Mouse (Mus musculus) midbrain, embryonic 14.5 days (tissue): ENCODE measurements around the gene Btbd9. TPM values are rescaled to one million over a fixed set of nuclear protein-coding genes. Genes with fewer than 3 reads are reported as not detected.

Source experiments
- ATAC-seq: fragments of 200-750 bp; cut with Nextera tagmentation; 2 replicates; pipeline ENCODE4 v1.8.0; 2017; ENCODE audit warnings: moderate number of reproducible peaks, moderate library complexity; ENCODE audit not compliant: low FRiP score, low TSS enrichment
- DNase-seq: peaks from one replicate; pipeline ENCODE4 v3.0.0-alpha.2; 2015
- H3K27ac ChIP-seq: fragments of 300-500 bp; sonication (generic); replicated peaks from 2 replicates; pipeline ENCODE4 v1.5.1; 2014; ENCODE audit warnings: mild to moderate bottlenecking, low read depth, low read length, moderate library complexity
- H3K27me3 ChIP-seq: fragments of 300-500 bp; sonication (generic); 2 replicates; pipeline ENCODE4 v1.6.1; 2014; ENCODE audit warnings: low read length, control low read depth, mixed read lengths; ENCODE audit not compliant: control insufficient read depth, insufficient read depth
- H3K36me3 ChIP-seq: fragments of 300-500 bp; sonication (generic); 2 replicates; pipeline ENCODE4 v1.6.1; 2014; ENCODE audit warnings: low read length, control low read depth; ENCODE audit not compliant: control insufficient read depth, insufficient read depth
- H3K4me1 ChIP-seq: fragments of 300-500 bp; sonication (generic); 2 replicates; pipeline ENCODE4 v1.6.1; 2014; ENCODE audit warnings: mild to moderate bottlenecking, antibody characterized with exemption, low read length, control low read depth; ENCODE audit not compliant: control insufficient read depth, insufficient read depth
- H3K4me2 ChIP-seq: fragments of 300-500 bp; sonication (generic); 2 replicates; pipeline ENCODE4 v1.6.1; 2014; ENCODE audit warnings: mild to moderate bottlenecking, low read length, moderate library complexity
- H3K4me3 ChIP-seq: fragments of 300-500 bp; sonication (generic); replicated peaks from 2 replicates; pipeline ENCODE4 v1.5.1; 2014; ENCODE audit warnings: low read depth, low read length
- H3K9ac ChIP-seq: fragments of 300-500 bp; sonication (generic); replicated peaks from 2 replicates; pipeline ENCODE4 v1.6.1; 2014; ENCODE audit warnings: mild to moderate bottlenecking, low read length, moderate library complexity
- H3K9me3 ChIP-seq: fragments of 300-500 bp; sonication (generic); 2 replicates; pipeline ENCODE4 v1.6.1; 2016; ENCODE audit warnings: low read length, control low read depth, mixed read lengths; ENCODE audit not compliant: control insufficient read depth
- WGBS: fragments of 180-500 bp; shearing (Covaris S2); extraction: QIAGEN DNeasy Blood & Tissue Kit; methylation state at CpG from one replicate; pipeline ENCODE4 v1.1.7; 2014; 5-methylcytosine and 5-hydroxymethylcytosine counted together
- polyA plus RNA-seq: library from polyadenylated mRNA; unstranded; fragments of >200 nt; fragmentation: Nextera tagmentation; extraction: Ambion mirVana; gene quantifications from 2 replicates; pipeline ENCODE4 v1.2.1, GENCODE M21; 2014

The Btbd9 gene
- polyA plus RNA-seq, 1 experiment from 2014 or later: 140 TPM

GRCm38 (mm10) chr17:30181554-30181953, 394.7 kb downstream of the Btbd9 start:
- Histone ChIP-seq H3K4me2 (no peak overlapping the region), H3K4me1 (no peaks in the 10 kb centered on the region), H3K9me3 (no peaks in the 10 kb centered on the region), H3K27me3 (no peaks in the 10 kb centered on the region), H3K36me3 (no peaks in the 10 kb centered on the region), H3K27ac (no peak overlapping the region), H3K9ac (no peak overlapping the region), H3K4me3 (no peak overlapping the region)
- WGBS: 93% methylated on average over 4 of the region's 4 CpGs
- DNase-seq (no peak), ATAC-seq (no peak)

- Histone ChIP-seq H3K4me1 (no peaks in the 10 kb centered on the region), H3K27me3 (no peaks in the 10 kb centered on the region), H3K9me3 (no peaks in the 10 kb centered on the region), H3K36me3 (no peaks in the 10 kb centered on the region), H3K4me3 (no peak overlapping the region), H3K27ac (no peak overlapping the region), H3K4me2 (no peak overlapping the region), H3K9ac (no peak overlapping the region)
- DNase-seq: no peak
- no peak for ATAC-seq
- 83% methylated on average over 6 of the region's 6 CpGs for WGBS
These were observed 396.1 kb downstream of the Btbd9 start for GRCm38 (mm10) chr17:30180197-30180596.

GRCm38 (mm10) chr17:30178402-30178801, 397.9 kb downstream of the Btbd9 start:
- Histone ChIP-seq H3K36me3 (no peaks in the 10 kb centered on the region), H3K4me2 (no peak overlapping the region), H3K27ac (no peak overlapping the region), H3K27me3 (no peaks in the 10 kb centered on the region), H3K4me1 (no peaks in the 10 kb centered on the region), H3K9me3 (no peaks in the 10 kb centered on the region), H3K9ac (no peak overlapping the region), H3K4me3 (no peak overlapping the region)
- no peak for DNase-seq
- ATAC-seq: no peak
- WGBS: 94% methylated on average over 1 of the region's 1 CpGs

DNA sequence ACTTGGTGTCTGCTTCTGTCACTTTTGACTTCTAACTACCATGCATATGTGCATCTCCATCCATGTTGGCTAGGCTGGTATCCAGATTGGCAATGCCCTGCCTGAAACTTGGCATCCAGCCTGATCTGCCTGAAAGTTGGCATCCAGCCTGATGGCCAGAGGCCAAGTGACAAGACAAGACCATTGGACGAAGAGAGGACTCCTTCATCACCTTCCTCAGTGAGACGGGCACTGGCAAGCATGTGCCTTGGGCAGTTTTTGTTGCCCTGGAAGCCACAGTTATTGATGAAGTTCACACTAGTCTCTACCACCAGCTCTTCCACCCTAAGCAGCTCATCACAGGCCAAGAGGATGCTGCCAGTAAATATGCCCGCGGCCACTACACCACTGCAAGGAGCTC, 398.9 kb downstream of the Btbd9 start:
- no peak for ATAC-seq
- no peaks in the 10 kb centered on the region for H3K9me3 ChIP-seq
- H3K36me3 ChIP-seq: no peaks in the 10 kb centered on the region
- no peaks in the 10 kb centered on the region for H3K4me1 ChIP-seq
- no peak overlapping the region for H3K9ac ChIP-seq
- 77% methylated on average over 4 of the region's 4 CpGs for WGBS
- DNase-seq: peak; percentile 46
- no peak overlapping the region for H3K27ac ChIP-seq
- H3K27me3 ChIP-seq: no peaks in the 10 kb centered on the region
- no peak overlapping the region for H3K4me3 ChIP-seq
- no peak overlapping the region for H3K4me2 ChIP-seq

Other genes starting within 250 kb of the Btbd9 start
- gene Dnah8, start 47.9 kb upstream of the Btbd9 start, polyA plus RNA-seq: 2.1 and 2.4 TPM in 2 replicates
- 160 and 162 TPM in 2 replicates for gene Glo1, start 50.4 kb upstream of the Btbd9 start, polyA plus RNA-seq